Mouse (Mus musculus): ENCODE data around the gene Chd5. TPM values are rescaled to one million over a fixed set of nuclear protein-coding genes. Genes with fewer than 3 reads are reported as not detected.

Chd5 gene
- total RNA-seq, 1 experiment from 2014 or later = 9.5 TPM

GRCm38 (mm10) chr4:152317631-152318033 lies 20.8 kb upstream of the Chd5 start:
- DNase-seq = no peak

DNA sequence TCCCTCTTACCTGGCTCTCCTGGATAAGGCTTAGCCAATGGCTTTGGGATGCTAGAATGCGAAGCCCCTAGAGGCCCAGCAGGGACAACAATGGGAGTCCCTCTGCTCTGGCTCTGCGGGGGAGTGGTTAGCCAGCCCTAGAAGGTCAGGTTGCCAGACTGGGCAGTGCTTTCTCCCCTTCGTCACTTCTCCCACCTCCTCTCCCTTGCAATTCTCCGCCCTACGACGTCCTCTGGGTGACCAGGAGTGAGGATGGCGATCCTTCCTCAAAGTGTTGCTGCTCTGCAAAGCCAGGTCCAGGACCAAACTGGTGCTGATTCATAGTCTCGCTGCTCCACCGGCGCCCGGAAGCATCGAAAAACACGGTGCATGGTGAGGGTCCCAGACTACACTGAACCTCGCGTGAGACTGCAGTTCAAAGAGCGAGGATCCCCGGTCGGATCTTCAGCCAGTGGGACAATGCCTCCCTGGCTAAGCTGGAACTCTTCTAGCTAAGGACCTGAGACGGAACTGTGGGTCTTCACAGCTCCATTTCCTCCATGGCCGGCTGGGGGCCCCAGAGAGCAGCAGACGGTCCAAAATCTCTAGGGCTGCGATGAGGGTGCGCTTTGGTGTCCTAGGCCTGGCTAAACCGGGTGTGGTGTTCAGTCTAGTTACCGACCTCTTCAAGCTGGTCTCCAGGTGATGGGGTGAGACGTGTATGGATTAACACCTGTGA lies 19.8 kb upstream of the Chd5 start, which contains the start of gene Rnf207:
Rnf207 (minus strand) TSS at position 477 of the 718 bp plus-strand sequence.
- peak; percentile 70 for DNase-seq

DNA sequence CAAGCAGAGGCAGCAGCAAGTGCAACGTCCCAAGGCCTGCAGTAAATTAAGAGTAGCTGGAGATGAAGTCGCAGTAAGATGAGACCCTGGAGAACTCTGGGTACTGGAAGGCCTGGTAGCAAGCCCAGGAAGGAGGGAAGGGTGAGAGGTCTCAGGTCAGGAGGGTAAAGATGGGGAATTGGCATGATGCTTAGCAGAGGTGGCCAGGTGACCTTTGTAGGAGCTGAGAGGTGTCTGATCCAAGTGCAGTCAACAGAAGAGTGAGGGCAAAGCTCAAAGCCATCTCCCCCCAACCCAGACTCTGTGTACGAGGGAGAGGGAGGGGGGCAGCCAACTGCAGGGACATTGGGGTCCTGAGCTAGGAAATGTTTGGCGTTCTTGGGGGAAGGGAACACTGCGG lies 17.0 kb upstream of the Chd5 start:
- DNase-seq = no peak

- no peak for DNase-seq
These were observed 13.5 kb upstream of the Chd5 start for GRCm38 (mm10) chr4:152324641-152325562.

DNA sequence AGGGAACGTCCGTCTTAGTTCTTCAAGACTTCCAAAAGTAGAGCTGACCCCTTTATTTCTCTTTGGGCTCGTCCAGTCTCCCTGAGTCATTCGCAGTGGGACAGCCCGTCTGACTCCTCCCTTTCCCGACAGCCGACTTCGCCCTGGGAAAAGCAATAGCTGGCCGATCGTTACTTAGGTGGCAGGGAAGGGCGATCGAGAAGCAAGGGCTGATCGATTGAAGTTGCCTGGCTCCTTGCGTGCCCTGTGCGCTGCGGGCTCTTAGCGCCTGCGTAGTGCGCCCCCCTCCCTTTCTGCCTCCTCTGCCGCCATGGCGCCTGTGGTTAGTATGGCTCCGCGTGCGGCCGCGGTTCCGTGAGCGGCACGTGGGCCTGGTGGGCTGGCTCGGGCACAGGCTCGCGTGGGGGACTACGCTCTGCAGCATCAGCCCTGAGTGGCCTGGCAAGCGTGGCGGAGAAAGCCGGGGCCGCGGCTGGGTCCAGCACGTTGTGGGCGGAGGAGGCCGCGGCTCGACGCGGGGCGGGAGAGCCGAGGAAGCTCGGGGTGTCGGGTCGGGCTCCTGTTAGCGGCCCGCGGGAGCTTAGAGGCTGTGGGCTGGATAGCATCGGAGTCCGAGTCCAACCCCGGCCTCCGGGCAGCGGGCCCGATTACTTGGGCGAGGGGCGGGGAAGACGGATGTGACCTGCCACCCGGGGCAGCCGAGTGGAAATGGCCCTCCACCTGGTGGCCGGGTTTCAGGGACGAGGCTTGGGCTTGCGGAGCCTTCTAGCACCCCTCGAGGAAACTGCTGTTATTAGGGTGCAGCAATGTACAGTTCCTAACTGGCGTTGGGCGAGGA lies 12.7 kb upstream of the Chd5 start, which contains the start of gene Rpl22:
Rpl22 (plus strand) TSS at position 169 of the 838 bp plus-strand sequence.
- DNase-seq = peak; percentile 88

GRCm38 (mm10) chr4:152326543-152326942 lies 11.9 kb upstream of the Chd5 start:
- DNase-seq = no peak

- DNase-seq = peak; percentile 61
These were observed 9.8 kb upstream of the Chd5 start for GRCm38 (mm10) chr4:152328691-152329090.

GRCm38 (mm10) chr4:152332952-152333351 lies 5.5 kb upstream of the Chd5 start:
- DNase-seq = peak; percentile 69

- DNase-seq = no peak
These were observed 4.9 kb upstream of the Chd5 start for GRCm38 (mm10) chr4:152333587-152333986.

DNA sequence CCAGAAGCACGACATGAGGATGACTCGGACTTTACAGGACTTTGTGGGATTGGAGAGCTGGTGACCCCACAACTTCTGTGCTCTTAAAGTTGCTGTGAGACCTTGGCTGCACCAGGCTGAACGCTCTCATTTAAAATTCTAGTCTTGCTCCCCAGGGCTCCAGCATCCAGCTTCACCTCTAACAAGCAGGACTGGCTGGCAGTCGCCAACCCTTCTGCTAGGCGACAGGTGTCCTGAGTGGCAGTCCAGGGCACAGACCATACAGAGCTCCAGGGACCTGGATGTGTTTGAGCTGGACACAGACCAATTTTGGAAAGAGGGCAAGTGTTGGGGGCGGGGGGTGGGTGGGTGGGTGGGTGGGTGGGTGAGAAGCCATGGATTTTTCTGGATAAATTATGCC lies 679 bp upstream of the Chd5 start:
- no peak for DNase-seq

- no peak for DNase-seq
These were observed 891 bp downstream of the Chd5 start for GRCm38 (mm10) chr4:152339293-152339790.

GRCm38 (mm10) chr4:152340584-152341284 lies 2.3 kb downstream of the Chd5 start:
- DNase-seq = no peak

DNA sequence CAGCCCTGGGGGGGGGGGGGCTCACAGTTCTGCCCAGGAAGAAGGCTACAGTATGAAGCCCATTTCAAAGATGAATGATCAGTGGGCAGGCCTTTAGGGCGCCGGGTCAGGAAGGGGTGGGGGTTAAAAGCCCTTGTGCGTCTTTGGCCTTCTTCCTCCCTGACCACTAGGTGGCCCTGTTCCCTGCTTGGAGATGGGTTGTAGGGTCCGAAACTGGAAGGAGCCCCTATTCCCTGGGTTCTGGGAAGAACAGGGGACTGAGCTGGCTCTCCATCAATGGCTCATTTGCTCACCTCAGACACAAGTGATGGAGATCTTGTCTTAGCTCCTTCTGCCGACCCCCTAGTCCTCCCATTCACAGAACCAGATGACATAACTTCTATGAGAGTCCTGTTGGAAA lies 4.8 kb downstream of the Chd5 start:
- DNase-seq = no peak

DNA sequence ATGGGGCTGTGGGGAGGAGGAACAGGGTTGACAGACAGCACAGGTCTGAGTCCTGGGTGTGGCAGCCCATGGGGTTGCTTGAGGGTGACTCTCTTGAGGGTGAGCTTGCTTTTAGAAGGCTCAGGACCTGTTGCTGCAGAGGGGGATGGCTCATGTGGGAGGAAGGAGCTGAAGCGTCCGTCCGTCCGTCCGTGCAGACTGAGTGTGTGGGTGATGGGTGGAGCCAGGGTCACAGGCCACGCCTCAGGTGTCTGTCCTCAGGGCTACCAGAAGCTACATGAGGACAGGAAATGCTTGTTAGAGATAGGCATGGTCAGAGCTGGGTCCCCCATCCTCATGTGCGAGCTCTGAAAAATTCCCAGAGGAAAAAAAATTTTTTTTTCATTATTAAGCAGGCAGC lies 6.2 kb downstream of the Chd5 start:
- DNase-seq = no peak

- DNase-seq = peak; percentile 40
These were observed 6.9 kb downstream of the Chd5 start for GRCm38 (mm10) chr4:152345120-152345889.

- DNase-seq = no peak
These were observed 11.5 kb downstream of the Chd5 start for GRCm38 (mm10) chr4:152349837-152350381.

DNA sequence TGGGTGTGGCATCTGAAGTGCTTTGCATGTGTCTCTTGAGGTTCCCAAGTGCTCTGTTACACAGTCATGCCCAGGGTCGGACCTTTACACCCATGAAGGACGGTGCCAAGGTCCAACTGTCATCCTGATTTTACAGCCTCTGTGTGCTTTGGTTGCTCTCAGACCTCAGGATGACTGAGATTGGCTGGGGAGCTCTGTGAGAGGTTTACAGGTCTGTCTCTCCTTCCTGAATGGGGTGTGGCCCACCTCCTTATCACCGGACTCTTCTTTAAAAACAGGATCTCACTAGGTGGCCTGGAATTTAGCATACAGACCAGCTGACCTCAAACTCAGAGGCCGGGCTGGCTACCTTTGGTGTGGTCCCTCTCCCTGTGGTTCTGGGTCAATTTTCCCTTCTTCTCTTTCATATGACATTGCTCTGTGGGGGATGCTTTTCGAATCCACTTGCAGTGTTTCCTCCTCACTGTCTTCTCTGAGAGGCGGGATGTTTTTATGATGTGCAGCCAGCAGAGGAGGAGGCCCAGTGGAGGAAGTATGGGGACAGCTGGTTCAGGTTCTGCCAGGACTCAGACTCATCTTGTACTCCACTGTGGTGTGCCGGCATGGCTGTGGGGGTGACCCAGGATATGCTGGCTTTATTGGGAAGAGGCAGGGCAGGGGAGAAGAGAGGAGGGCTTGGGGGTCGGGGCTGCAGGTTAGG lies 12.4 kb downstream of the Chd5 start:
- DNase-seq = no peak

DNA sequence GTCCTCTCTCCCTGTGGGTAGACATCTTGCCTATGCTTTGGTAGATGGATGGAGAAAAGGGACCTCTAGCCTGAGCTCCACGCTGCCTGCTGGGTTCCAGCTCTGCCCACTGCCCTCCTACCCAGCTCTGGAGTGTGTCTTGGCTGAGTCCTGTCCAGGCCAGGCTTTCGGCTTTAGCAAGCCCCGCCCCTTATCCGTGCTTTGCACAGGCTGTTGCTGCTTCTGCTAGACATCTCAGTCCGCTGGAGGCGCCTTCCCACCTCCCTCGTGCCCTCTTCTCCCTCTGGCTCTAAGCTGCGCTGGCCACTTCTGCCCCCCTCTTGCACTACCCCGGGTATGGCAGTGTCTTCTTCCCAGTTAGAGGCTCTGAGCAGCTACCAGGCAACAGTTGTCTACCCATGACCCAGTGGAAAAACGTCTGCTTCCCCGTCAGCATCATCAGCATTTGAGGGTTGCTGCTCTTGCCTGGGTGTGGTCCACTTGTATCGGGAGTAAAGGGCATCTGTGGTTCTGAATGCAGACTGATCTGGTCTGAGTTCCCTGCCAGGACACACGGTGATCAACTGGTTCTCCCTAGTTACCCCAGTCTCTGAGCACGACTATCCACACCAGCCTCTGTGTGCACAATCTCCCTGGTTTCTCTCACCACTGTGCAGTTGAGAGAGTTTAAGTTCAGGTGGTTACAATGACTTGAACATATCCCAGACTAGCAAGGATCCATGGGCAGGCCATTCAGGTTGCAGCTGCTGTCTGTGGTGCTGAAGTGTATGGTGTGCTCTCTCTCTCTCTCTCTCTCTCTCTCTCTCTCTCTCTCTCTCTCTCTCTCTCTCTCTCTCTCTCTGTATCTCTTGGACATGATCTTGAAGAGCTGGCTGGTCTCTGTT lies 13.2 kb downstream of the Chd5 start:
- no peak for DNase-seq

Measured in adrenal gland, postnatal 25 days (tissue).